Mouse (Mus musculus) ES-E14 (cell line): ENCODE results near the gene March5. TPM values are rescaled to one million over a fixed set of nuclear protein-coding genes. Genes with fewer than 3 reads are reported as not detected.

ENCODE experiments used
- DNase-seq: peaks from one replicate; pipeline ENCODE4 v3.0.0-alpha.2; 2013; ENCODE audit warnings: low read depth, low spot score
- H3K27ac ChIP-seq: 2 replicates; pipeline ENCODE4 v1.5.1; 2012; ENCODE audit warnings: low read depth, mild to moderate bottlenecking, low read length, moderate library complexity, mixed read lengths; ENCODE audit not compliant: poor library complexity, insufficient read depth, severe bottlenecking
- H3K36me3 ChIP-seq: 2 replicates; pipeline ENCODE4 v1.6.1; 2012; ENCODE audit warnings: mild to moderate bottlenecking, low read length, moderate library complexity, mixed read lengths; ENCODE audit not compliant: control insufficient read depth, poor library complexity, insufficient read depth, severe bottlenecking
- H3K4me1 ChIP-seq, 2 experiments: fragments of 150-350 bp in 1 of 2; sonication (generic) in 1 of 2; 2 replicates each; pipeline ENCODE4 v1.6.1; 2012; ENCODE audit warnings: low read length in 2 of 2, mild to moderate bottlenecking in 1 of 2, mixed read lengths in 1 of 2; ENCODE audit not compliant: control insufficient read depth in 2 of 2, insufficient read depth in 2 of 2, poor library complexity in 1 of 2
- H3K4me3 ChIP-seq, 2 experiments: fragments of 150-350 bp in 1 of 2; sonication (generic) in 1 of 2; 2 replicates each; pipeline ENCODE4 v1.5.1; 2012; ENCODE audit warnings: low read length in 2 of 2, low read depth in 1 of 2, mild to moderate bottlenecking in 1 of 2, mixed read lengths in 1 of 2; ENCODE audit not compliant: insufficient read depth in 1 of 2, poor library complexity in 1 of 2, severe bottlenecking in 1 of 2
- H3K9ac ChIP-seq: 2 replicates; pipeline ENCODE4 v1.6.1; 2012; ENCODE audit warnings: low read depth, mild to moderate bottlenecking, low read length, mixed read lengths; ENCODE audit not compliant: poor library complexity, insufficient read depth, severe bottlenecking
- H3K9me3 ChIP-seq: fragments of 150-350 bp; sonication (generic); 2 replicates; pipeline ENCODE4 v1.6.1; 2012; ENCODE audit warnings: low read depth, mild to moderate bottlenecking, low read length; ENCODE audit not compliant: control insufficient read depth, insufficient read depth
- CHD2 ChIP-seq: IDR thresholded peaks from 2 replicates; pipeline ENCODE4 v1.6.1; 2014; ENCODE audit warnings: mild to moderate bottlenecking, low read depth, low read length, inconsistent platforms
- HCFC1 ChIP-seq: IDR thresholded peaks from 2 replicates; pipeline ENCODE4 v1.6.1; 2012; ENCODE audit warnings: low read length, inconsistent platforms, borderline replicate concordance; ENCODE audit not compliant: insufficient read depth
- MAFK ChIP-seq: IDR thresholded peaks from 2 replicates; pipeline ENCODE4 v1.6.1; 2014; ENCODE audit warnings: mild to moderate bottlenecking, low read depth, low read length, inconsistent platforms; ENCODE audit not compliant: insufficient read depth
- ZC3H11A ChIP-seq: IDR thresholded peaks from 2 replicates; pipeline ENCODE4 v1.6.1; 2012; ENCODE audit warnings: low read depth, mild to moderate bottlenecking, inconsistent platforms, low read length, borderline replicate concordance
- ZNF384 ChIP-seq: IDR thresholded peaks from 2 replicates; pipeline ENCODE4 v1.6.1; 2012; ENCODE audit warnings: low read depth, low read length, inconsistent platforms
- in situ Hi-C, 2 experiments: fragments of 600-800 bp; cut with MboI; formaldehyde crosslinking; loops; one replicate each; pipeline ENCODE4 v1.15.1; 2025; ENCODE audit warnings: low sequenced_read_pairs in 2 of 2, inconsistent platforms in 1 of 2; ENCODE audit not compliant: unreplicated experiment in 2 of 2
- total RNA-seq: library from RNA; depleted of rRNA; stranded (reverse); fragments of 300-350 nt; gene quantifications from 2 replicates; pipeline ENCODE4 v1.2.3, GENCODE M21; 2012

The March5 gene
- total RNA-seq, 1 experiment = 104 TPM

- in situ Hi-C loops = no loop called here
- Histone ChIP-seq H3K4me1 (peaks cover 0 to 2% of the 10 kb centered on the region in 2 experiments; a peak in 3 of 4 replicates), H3K27ac (no peak overlapping the region), H3K9ac (no peak overlapping the region), H3K9me3 (no peaks in the 10 kb centered on the region), H3K36me3 (no peaks in the 10 kb centered on the region), H3K4me3 (no peak overlapping the region)
- TF ChIP-seq MAFK (no peak), HCFC1 (no peak), ZNF384 (no peak), ZC3H11A (no peak), CHD2 (no peak)
- DNase-seq = no peak
These were observed 31.3 kb downstream of the March5 start for GRCm38 (mm10) chr19:37238651-37239050.

- peak; percentile 60 for DNase-seq
- Histone ChIP-seq H3K9me3 (no peaks in the 10 kb centered on the region), H3K4me1 (peaks cover 0 to 2% of the 10 kb centered on the region in 2 experiments; a peak in 3 of 4 replicates), H3K4me3 (no peak overlapping the region), H3K36me3 (no peaks in the 10 kb centered on the region), H3K27ac (no peak overlapping the region), H3K9ac (no peak overlapping the region)
- no peak for TF ChIP-seq ZC3H11A
- TF ChIP-seq MAFK = no peak
- TF ChIP-seq ZNF384 = no peak
- no peak for TF ChIP-seq CHD2
- no peak for TF ChIP-seq HCFC1
- in situ Hi-C loops = no loop called here
These were observed 31.8 kb downstream of the March5 start for GRCm38 (mm10) chr19:37239096-37239495.

- no peaks in the 10 kb centered on the region for H3K9me3 ChIP-seq
- H3K27ac ChIP-seq = no peak overlapping the region
- TF ChIP-seq ZNF384 = no peak
- no peak for TF ChIP-seq HCFC1
- no peak for TF ChIP-seq ZC3H11A
- TF ChIP-seq MAFK = no peak
- no peak for TF ChIP-seq CHD2
- peaks cover 0 to 2% of the 10 kb centered on the region in 2 experiments; a peak in 3 of 4 replicates for H3K4me1 ChIP-seq
- in situ Hi-C loops = no loop called here
- H3K4me3 ChIP-seq = no peak overlapping the region
- H3K9ac ChIP-seq = no peak overlapping the region
- no peaks in the 10 kb centered on the region for H3K36me3 ChIP-seq
- no peak for DNase-seq
These were observed 33.9 kb downstream of the March5 start for GRCm38 (mm10) chr19:37241201-37241600.

- Histone ChIP-seq H3K9me3 (no peaks in the 10 kb centered on the region), H3K27ac (no peak overlapping the region), H3K4me3 (no peak overlapping the region), H3K4me1 (peaks cover 0 to 2% of the 10 kb centered on the region in 2 experiments; a peak in 3 of 4 replicates), H3K36me3 (no peaks in the 10 kb centered on the region), H3K9ac (no peak overlapping the region)
- no peak for DNase-seq
- in situ Hi-C loops = no loop called here
- TF ChIP-seq MAFK (no peak), ZNF384 (no peak), HCFC1 (no peak), ZC3H11A (no peak)
These were observed 35.4 kb downstream of the March5 start for GRCm38 (mm10) chr19:37242707-37243106.

GRCm38 (mm10) chr19:37246859-37247258 is 39.5 kb downstream of the March5 start:
- Histone ChIP-seq H3K27ac (no peak overlapping the region), H3K4me1 (peaks cover 0 to under 1% of the 10 kb centered on the region in 2 experiments; a peak in 1 of 4 replicates), H3K36me3 (no peaks in the 10 kb centered on the region), H3K4me3 (no peak overlapping the region), H3K9ac (no peak overlapping the region), H3K9me3 (no peaks in the 10 kb centered on the region)
- no peak for TF ChIP-seq ZNF384
- TF ChIP-seq MAFK = no peak
- TF ChIP-seq CHD2 = no peak
- no peak for TF ChIP-seq HCFC1
- no peak for TF ChIP-seq ZC3H11A
- DNase-seq = no peak
- in situ Hi-C loops = no loop called here
